Mouse (Mus musculus) limb, embryonic 11.5 days (tissue): ENCODE data around the gene Nkx1-2. TPM values are rescaled to one million over a fixed set of nuclear protein-coding genes. Genes with fewer than 3 reads are reported as not detected.

Experiments used
- ATAC-seq: fragments of 200-750 bp; cut with Nextera tagmentation; 2 replicates; pipeline ENCODE4 v1.8.0; 2017; ENCODE audit warnings: low read depth; ENCODE audit not compliant: insufficient number of reproducible peaks, low FRiP score, low TSS enrichment
- DNase-seq: peaks from one replicate; pipeline ENCODE4 v3.0.0-alpha.2; 2015; ENCODE audit warnings: low spot score
- H3K27ac ChIP-seq: fragments of 300-500 bp; sonication (generic); replicated peaks from 2 replicates; pipeline ENCODE4 v1.5.1; 2014; ENCODE audit warnings: low read depth, mild to moderate bottlenecking, low read length
- H3K27me3 ChIP-seq: fragments of 300-500 bp; sonication (generic); 2 replicates; pipeline ENCODE4 v1.6.1; 2014; ENCODE audit warnings: mild to moderate bottlenecking, low read length, mixed read lengths; ENCODE audit not compliant: control insufficient read depth, insufficient read depth
- H3K36me3 ChIP-seq: fragments of 300-500 bp; sonication (generic); 2 replicates; pipeline ENCODE4 v1.6.1; 2014; ENCODE audit warnings: mild to moderate bottlenecking, low read length, moderate library complexity, mixed read lengths; ENCODE audit not compliant: control insufficient read depth, insufficient read depth
- H3K4me1 ChIP-seq: fragments of 300-500 bp; sonication (generic); 2 replicates; pipeline ENCODE4 v1.6.1; 2014; ENCODE audit warnings: low read length, mixed read lengths; ENCODE audit not compliant: control insufficient read depth, insufficient read depth
- H3K4me2 ChIP-seq: fragments of 300-500 bp; sonication (generic); 2 replicates; pipeline ENCODE4 v1.6.1; 2014; ENCODE audit warnings: low read depth, mild to moderate bottlenecking, moderate library complexity; ENCODE audit not compliant: severe bottlenecking
- H3K4me3 ChIP-seq: fragments of 300-500 bp; sonication (generic); 2 replicates; pipeline ENCODE4 v1.5.1; 2014; ENCODE audit warnings: low read depth, low read length
- H3K9ac ChIP-seq: fragments of 300-500 bp; sonication (generic); 2 replicates; pipeline ENCODE4 v1.6.1; 2014; ENCODE audit warnings: mild to moderate bottlenecking, low read length
- H3K9me3 ChIP-seq: fragments of 300-500 bp; sonication (generic); 2 replicates; pipeline ENCODE4 v1.6.1; 2016; ENCODE audit warnings: low read length; ENCODE audit not compliant: control insufficient read depth
- WGBS: fragments of 180-500 bp; shearing (Covaris S2); extraction: QIAGEN DNeasy Blood & Tissue Kit; methylation state at CpG from one replicate; pipeline ENCODE4 v1.1.7; 2014; 5-methylcytosine and 5-hydroxymethylcytosine counted together
- polyA plus RNA-seq: library from polyadenylated mRNA; unstranded; fragments of >200 nt; fragmentation: Nextera tagmentation; extraction: Ambion mirVana; gene quantifications from 2 replicates; pipeline ENCODE4 v1.2.1, GENCODE M21; 2014

Gene Nkx1-2
- polyA plus RNA-seq, 1 experiment from 2014 or later = 0.04 TPM

DNA sequence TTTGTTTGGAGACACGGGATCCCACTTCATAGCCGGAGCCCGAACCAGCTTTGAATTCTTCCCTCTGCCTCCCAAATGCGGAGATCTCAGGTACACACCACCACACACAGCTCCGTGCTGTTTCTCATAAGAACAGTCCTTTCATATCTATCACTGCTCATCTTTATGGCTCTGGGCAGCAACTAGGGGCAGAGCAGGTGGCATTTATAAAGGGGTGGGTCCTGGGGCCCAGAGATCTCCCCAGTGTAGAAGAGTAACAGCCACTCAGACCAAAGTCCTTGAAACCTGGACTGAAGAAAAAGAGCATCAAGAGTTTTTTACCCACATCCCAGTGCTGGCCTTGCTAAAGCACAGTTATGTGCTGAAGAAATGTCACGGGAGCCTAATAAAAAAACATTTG, 18.9 kb downstream of the Nkx1-2 start:
- DNase-seq (no peak), ATAC-seq (no peak)
- Histone ChIP-seq H3K36me3 (no peaks in the 10 kb centered on the region), H3K4me2 (no peak overlapping the region), H3K4me1 (no peaks in the 10 kb centered on the region), H3K9ac (no peak overlapping the region), H3K4me3 (no peak overlapping the region), H3K27me3 (no peaks in the 10 kb centered on the region), H3K27ac (no peak overlapping the region), H3K9me3 (no peaks in the 10 kb centered on the region)
- 74% methylated on average over 6 of the region's 6 CpGs for WGBS

DNA sequence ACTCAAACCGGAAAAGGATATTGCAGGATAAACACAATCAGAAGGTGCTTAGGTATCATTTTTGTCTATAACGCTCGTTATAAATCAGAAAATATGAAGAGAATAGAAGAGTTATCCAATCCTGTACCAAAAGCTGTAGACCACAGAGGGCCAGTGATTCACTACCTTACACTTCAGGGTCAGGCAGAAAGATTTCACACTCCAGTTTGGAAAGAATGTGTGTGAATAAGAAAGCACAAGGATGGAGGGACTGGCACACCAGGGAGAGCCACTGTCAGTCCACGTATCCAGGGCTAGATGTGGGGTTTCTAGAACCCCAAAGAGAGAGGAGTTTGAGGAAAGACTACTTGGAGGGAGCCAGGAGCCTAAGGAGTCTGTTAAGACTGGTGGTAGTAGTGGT, 22.5 kb downstream of the Nkx1-2 start:
- Histone ChIP-seq H3K4me3 (no peak overlapping the region), H3K27ac (no peak overlapping the region)

DNA sequence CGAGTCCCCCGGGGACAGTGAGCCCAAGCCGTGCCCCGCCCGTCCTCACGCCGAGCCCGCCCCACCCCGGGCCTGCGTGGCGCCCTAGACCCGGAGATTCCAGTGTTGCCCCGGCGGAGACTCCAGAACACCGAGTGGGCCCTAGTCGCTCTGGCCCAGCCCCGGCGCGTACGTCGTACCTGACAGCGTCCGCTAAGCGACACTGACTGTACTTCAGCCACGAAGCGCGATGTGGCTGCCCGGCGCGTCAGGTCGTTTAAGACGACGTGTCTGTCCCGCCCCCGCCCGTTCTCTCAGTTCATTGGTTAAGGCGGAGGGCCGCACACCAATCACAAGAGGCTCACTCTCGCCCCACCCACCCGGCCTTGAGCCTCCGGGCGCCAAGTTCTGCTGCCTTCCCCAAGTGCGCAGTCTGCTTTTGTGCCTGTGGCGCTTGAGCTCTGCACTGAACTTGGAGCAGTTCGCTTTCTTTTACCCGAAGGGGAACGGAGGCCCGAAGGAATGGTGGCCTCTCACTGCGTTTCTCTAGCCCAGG, 23.3 kb downstream of the Nkx1-2 start, which contains the start of gene Oat:
Gene Oat, minus strand, starts transcription at position 283 of the 535 bp plus-strand sequence.
- peak within 1 kb of the TSS; percentile 75 for H3K4me2 ChIP-seq
- no peaks in the 10 kb centered on the region for H3K9me3 ChIP-seq
- H3K9ac ChIP-seq = peak within 1 kb of the TSS; percentile 74
- no peaks in the 10 kb centered on the region for H3K4me1 ChIP-seq
- peak within 1 kb of the TSS; percentile 75 for H3K27ac ChIP-seq
- ATAC-seq (peak; percentile 98), DNase-seq (peak; percentile 95)
- H3K36me3 ChIP-seq = no peaks in the 10 kb centered on the region
- H3K27me3 ChIP-seq = no peaks in the 10 kb centered on the region
- peak within 1 kb of the TSS; percentile 59 for H3K4me3 ChIP-seq
- under 1% methylated on average over 49 of the region's 49 CpGs for WGBS

More for the DNA sequence above, 22.5 kb downstream of the Nkx1-2 start:
- Histone ChIP-seq H3K4me1 (no peaks in the 10 kb centered on the region), H3K9me3 (no peaks in the 10 kb centered on the region), H3K27me3 (no peaks in the 10 kb centered on the region), H3K36me3 (no peaks in the 10 kb centered on the region), H3K4me2 (peak overlapping the region; percentile 75), H3K9ac (no peak overlapping the region)
- no peak for DNase-seq
- no peak for ATAC-seq
- WGBS = 55% methylated on average over 4 of the region's 4 CpGs

DNA sequence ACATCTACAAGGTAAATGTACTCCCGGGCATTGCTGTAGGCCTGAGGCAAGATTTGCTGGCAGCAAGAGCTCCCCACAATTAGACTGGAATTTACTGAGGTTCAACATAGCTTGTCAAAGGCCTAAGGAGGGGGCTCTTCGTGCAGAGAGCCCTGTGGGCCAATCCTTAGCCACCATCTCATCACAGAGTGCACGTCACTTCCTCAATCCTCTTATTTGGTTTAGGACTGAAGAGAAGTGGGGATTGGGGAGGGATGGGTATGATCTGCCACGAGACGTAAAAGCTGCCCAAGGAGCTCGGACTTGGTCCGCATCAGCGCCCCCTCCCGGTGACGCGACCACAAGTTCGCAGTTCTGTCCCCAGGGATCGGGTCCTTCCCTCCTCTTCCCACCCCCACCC, 23.8 kb downstream of the Nkx1-2 start:
- peak; percentile 83 for ATAC-seq
- H3K9me3 ChIP-seq = no peaks in the 10 kb centered on the region

GRCm38 (mm10) chr7:132574646-132575045, 24.8 kb downstream of the Nkx1-2 start:
- H3K4me2 ChIP-seq = no peak overlapping the region
- H3K27me3 ChIP-seq = no peaks in the 10 kb centered on the region
- ATAC-seq (no peak), DNase-seq (no peak)
- 91% methylated on average over 5 of the region's 5 CpGs for WGBS
- H3K4me1 ChIP-seq = no peaks in the 10 kb centered on the region
- no peak overlapping the region for H3K27ac ChIP-seq
- no peak overlapping the region for H3K4me3 ChIP-seq
- no peaks in the 10 kb centered on the region for H3K9me3 ChIP-seq
- H3K9ac ChIP-seq = no peak overlapping the region
- no peaks in the 10 kb centered on the region for H3K36me3 ChIP-seq

More for the DNA sequence above, 23.8 kb downstream of the Nkx1-2 start:
- Histone ChIP-seq H3K27me3 (no peaks in the 10 kb centered on the region), H3K9ac (peak overlapping the region; percentile 74), H3K4me3 (peak overlapping the region; percentile 59), H3K27ac (peak overlapping the region; percentile 75; the same call in 1 of the 2 replicates), H3K4me1 (no peaks in the 10 kb centered on the region), H3K36me3 (no peaks in the 10 kb centered on the region), H3K4me2 (peak overlapping the region; percentile 75)
- peak; percentile 88 for DNase-seq
- under 1% methylated on average over 13 of the region's 13 CpGs for WGBS

DNA sequence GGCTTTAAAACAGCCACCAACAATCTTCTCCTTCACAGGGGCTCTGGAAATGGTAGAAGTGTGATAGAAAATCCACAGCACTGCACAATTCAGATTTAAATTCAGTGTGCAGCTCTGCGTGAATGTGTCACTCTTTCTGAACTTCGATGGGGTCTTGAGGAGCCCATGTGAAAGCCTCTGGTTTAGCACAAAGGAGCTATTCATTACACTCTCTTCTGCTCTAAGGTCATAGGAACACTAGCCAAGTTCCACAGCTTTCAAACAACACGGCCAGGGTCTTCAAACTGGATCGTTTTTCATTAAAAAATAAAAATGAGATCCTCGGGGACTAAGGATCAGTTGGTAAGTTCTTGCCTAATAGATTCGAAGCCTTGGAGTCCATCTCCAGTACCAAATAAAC, 26.2 kb downstream of the Nkx1-2 start:
- Histone ChIP-seq H3K9ac (no peak overlapping the region), H3K4me1 (no peaks in the 10 kb centered on the region), H3K36me3 (no peaks in the 10 kb centered on the region), H3K27me3 (no peaks in the 10 kb centered on the region), H3K27ac (no peak overlapping the region), H3K4me2 (no peak overlapping the region), H3K9me3 (no peaks in the 10 kb centered on the region), H3K4me3 (no peak overlapping the region)
- DNase-seq = no peak
- WGBS = 74% methylated on average over 6 of the region's 6 CpGs
- no peak for ATAC-seq

GRCm38 (mm10) chr7:132572738-132573137, 26.7 kb downstream of the Nkx1-2 start:
- Histone ChIP-seq H3K9me3 (no peaks in the 10 kb centered on the region), H3K4me3 (no peak overlapping the region), H3K9ac (no peak overlapping the region), H3K4me2 (no peak overlapping the region), H3K27ac (no peak overlapping the region), H3K4me1 (no peaks in the 10 kb centered on the region), H3K36me3 (no peaks in the 10 kb centered on the region), H3K27me3 (no peaks in the 10 kb centered on the region)
- DNase-seq = no peak
- no peak for ATAC-seq
- WGBS = 86% methylated on average over 3 of the region's 3 CpGs

GRCm38 (mm10) chr7:132571481-132571880, 28.0 kb downstream of the Nkx1-2 start:
- ATAC-seq (no peak), DNase-seq (no peak)
- Histone ChIP-seq H3K9me3 (no peaks in the 10 kb centered on the region), H3K27me3 (no peaks in the 10 kb centered on the region), H3K9ac (no peak overlapping the region), H3K4me2 (no peak overlapping the region), H3K4me3 (no peak overlapping the region), H3K27ac (no peak overlapping the region), H3K4me1 (no peaks in the 10 kb centered on the region), H3K36me3 (no peaks in the 10 kb centered on the region)
- WGBS = 86% methylated on average over 8 of the region's 8 CpGs

DNA sequence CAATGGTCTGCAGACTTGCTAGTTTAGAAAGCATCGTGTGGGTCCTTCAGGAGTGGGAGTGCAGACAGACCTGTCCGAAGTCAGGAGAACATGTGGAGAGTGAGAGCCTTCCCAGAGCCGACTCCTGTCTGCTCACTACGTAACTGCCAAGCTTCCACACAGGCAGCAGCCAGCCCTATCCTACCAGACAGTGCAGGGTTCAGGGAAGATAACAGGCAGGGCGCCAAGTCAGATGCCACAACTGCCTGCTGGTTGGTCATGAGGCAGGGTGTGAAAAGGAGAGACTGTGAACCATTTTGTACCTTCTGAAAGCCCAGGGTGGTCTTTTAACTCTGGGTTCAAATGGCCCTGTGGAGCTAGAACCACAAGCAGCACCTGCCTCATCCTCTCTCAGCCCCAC, 29.4 kb downstream of the Nkx1-2 start:
- Histone ChIP-seq H3K4me1 (no peaks in the 10 kb centered on the region), H3K4me2 (no peak overlapping the region), H3K27ac (no peak overlapping the region), H3K36me3 (no peaks in the 10 kb centered on the region), H3K9me3 (no peaks in the 10 kb centered on the region), H3K4me3 (no peak overlapping the region), H3K9ac (no peak overlapping the region), H3K27me3 (no peaks in the 10 kb centered on the region)
- WGBS = 86% methylated on average over 5 of the region's 5 CpGs
- no peak for ATAC-seq
- DNase-seq = no peak
